Mouse (Mus musculus): Measurements from ENCODE around the gene Ubr4. TPM values are rescaled to one million over a fixed set of nuclear protein-coding genes. Genes with fewer than 3 reads are reported as not detected.
A peak's percentile ranks its signal among the peaks of the same experiment; 100 is the strongest.

Ubr4 gene
- polyA plus RNA-seq, 1 experiment, result 163 TPM

DNA sequence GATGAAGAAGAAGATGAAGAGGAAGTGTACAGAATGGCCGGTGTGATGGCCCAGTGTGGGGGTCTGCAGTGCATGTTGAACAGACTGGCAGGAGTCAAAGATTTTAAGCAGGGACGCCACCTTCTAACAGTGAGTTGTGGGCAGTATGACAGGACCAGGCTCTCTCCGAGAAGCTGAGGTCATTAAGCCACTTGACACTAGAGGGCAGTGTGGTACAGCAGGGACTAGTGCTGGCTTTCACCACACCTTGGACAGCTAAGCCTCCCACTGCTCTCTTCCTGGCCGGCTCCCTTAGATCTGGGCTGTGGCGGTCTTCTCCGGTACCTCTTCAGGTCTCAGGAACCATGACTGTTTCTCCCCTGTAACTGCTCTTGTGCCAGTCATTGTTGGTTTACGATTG lies 117.8 kb downstream of the Ubr4 start:
- WGBS, result 40% methylated on average over 7 of the region's 7 CpGs
- Histone ChIP-seq H3K4me3 (replicated peaks; ENCODE audit: extremely low read depth, low read depth, low read length) (no peak overlapping the region), H3K4me1 (ENCODE audit: control insufficient read depth, insufficient read depth, low read length) (no peaks in the 10 kb centered on the region)
- TF ChIP-seq POLR2A (IDR thresholded peaks at IDR 0.05; ENCODE audit: borderline replicate concordance, extremely low read depth, low read depth, low read length), result no peak
- peak; percentile 99 for TF ChIP-seq CTCF (IDR thresholded peaks at IDR 0.05; ENCODE audit: insufficient read depth, low read length)
- peak; percentile 70 for DNase-seq

- DNase-seq, result no peak
- 85% methylated on average over 16 of the region's 16 CpGs for WGBS
- no peak overlapping the region for H3K4me3 ChIP-seq (replicated peaks; ENCODE audit: extremely low read depth, low read depth, low read length)
- TF ChIP-seq CTCF (IDR thresholded peaks at IDR 0.05; ENCODE audit: insufficient read depth, low read length), result no peak
- TF ChIP-seq POLR2A (IDR thresholded peaks at IDR 0.05; ENCODE audit: borderline replicate concordance, extremely low read depth, low read depth, low read length), result no peak
- H3K4me1 ChIP-seq (ENCODE audit: control insufficient read depth, insufficient read depth, low read length), result no peaks in the 10 kb centered on the region
Measured at GRCm38 (mm10) chr4:139476663-139477625, 124.5 kb downstream of the Ubr4 start.

- H3K4me3 ChIP-seq (replicated peaks; ENCODE audit: extremely low read depth, low read depth, low read length), result no peak overlapping the region
- TF ChIP-seq POLR2A (IDR thresholded peaks at IDR 0.05; ENCODE audit: borderline replicate concordance, extremely low read depth, low read depth, low read length) (no peak), CTCF (IDR thresholded peaks at IDR 0.05; ENCODE audit: insufficient read depth, low read length) (no peak)
- DNase-seq, result no peak
- WGBS, result 94% methylated on average over 2 of the region's 2 CpGs
- H3K4me1 ChIP-seq (ENCODE audit: control insufficient read depth, insufficient read depth, low read length), result no peaks in the 10 kb centered on the region
Measured at GRCm38 (mm10) chr4:139477983-139478382, 125.6 kb downstream of the Ubr4 start.

DNA sequence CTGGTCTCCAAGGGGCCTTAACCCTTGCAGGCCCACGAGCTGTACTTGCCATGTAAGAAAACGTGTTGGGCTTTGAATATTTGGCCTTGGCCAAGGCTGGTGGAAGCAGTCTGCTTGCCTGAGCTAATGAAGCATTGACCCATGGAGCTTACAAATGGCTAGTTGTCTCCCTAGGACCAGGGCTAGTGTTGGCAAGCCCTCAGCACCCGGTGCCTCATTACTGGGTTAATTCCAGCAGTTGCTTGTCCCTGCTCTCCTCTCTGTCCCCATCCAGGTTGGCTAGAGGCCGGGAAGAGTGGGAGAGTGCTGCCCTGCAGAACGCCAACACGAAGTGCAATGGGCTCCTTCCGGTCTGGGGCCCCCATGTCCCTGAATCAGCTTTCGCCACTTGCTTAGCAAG lies 126.8 kb downstream of the Ubr4 start:
- 87% methylated on average over 8 of the region's 8 CpGs for WGBS
- TF ChIP-seq POLR2A (IDR thresholded peaks at IDR 0.05; ENCODE audit: borderline replicate concordance, extremely low read depth, low read depth, low read length) (no peak), CTCF (IDR thresholded peaks at IDR 0.05; ENCODE audit: insufficient read depth, low read length) (no peak)
- H3K4me1 ChIP-seq (ENCODE audit: control insufficient read depth, insufficient read depth, low read length), result no peaks in the 10 kb centered on the region
- H3K4me3 ChIP-seq (replicated peaks; ENCODE audit: extremely low read depth, low read depth, low read length), result no peak overlapping the region
- DNase-seq, result no peak

DNA sequence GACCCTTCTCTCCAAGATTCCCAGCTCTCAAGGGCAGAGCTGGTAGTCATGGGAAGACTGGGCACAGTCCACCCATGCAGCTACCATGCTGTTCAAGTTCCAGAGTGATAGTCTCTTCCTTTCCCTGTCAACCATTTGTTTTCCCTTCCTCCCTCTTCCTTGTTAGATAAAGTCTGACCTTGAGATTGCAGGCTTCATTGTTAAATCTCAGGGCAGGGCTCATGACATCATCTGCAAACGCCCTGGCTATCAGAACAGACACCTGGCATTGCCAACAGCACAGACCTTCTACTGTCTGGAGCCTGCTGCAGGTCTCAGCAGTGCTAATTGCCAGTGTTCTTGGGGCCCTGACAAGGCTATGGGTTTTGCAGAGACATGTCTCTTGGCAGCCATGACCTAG lies 129.0 kb downstream of the Ubr4 start:
- TF ChIP-seq POLR2A (IDR thresholded peaks at IDR 0.05; ENCODE audit: borderline replicate concordance, extremely low read depth, low read depth, low read length) (no peak), CTCF (IDR thresholded peaks at IDR 0.05; ENCODE audit: insufficient read depth, low read length) (no peak)
- DNase-seq, result no peak
- no peak overlapping the region for H3K4me3 ChIP-seq (replicated peaks; ENCODE audit: extremely low read depth, low read depth, low read length)
- WGBS, result 60% methylated on average over 1 of the region's 1 CpGs
- no peaks in the 10 kb centered on the region for H3K4me1 ChIP-seq (ENCODE audit: control insufficient read depth, insufficient read depth, low read length)

GRCm38 (mm10) chr4:139483461-139484105 lies 131.2 kb downstream of the Ubr4 start:
- no peak for DNase-seq
- H3K4me1 ChIP-seq (ENCODE audit: control insufficient read depth, insufficient read depth, low read length), result no peaks in the 10 kb centered on the region
- H3K4me3 ChIP-seq (replicated peaks; ENCODE audit: extremely low read depth, low read depth, low read length), result no peak overlapping the region
- TF ChIP-seq CTCF (IDR thresholded peaks at IDR 0.05; ENCODE audit: insufficient read depth, low read length), result no peak
- no peak for TF ChIP-seq POLR2A (IDR thresholded peaks at IDR 0.05; ENCODE audit: borderline replicate concordance, extremely low read depth, low read depth, low read length)
- 81% methylated on average over 8 of the region's 8 CpGs for WGBS

DNA sequence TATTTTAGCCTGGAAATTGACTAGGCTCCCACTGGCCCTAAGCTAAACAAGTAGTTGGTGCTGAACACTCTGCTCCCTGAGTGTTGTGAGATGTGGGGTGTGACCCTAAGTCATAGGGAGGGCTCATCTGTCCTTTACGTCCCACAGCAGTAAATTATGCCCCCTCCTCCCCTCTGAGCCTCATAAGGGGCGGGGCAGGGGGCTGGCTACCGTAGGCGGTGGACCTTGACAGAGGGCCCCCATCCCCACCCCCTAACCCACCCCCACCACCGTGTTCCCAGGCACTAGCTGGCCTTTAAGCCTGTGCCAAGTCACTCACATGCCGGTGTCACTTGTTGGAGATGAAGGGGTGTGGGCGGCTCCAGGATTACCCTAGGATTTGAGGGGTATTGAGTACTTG lies 132.1 kb downstream of the Ubr4 start:
- WGBS, result 79% methylated on average over 7 of the region's 7 CpGs
- no peak for TF ChIP-seq POLR2A (IDR thresholded peaks at IDR 0.05; ENCODE audit: borderline replicate concordance, extremely low read depth, low read depth, low read length)
- no peak for TF ChIP-seq CTCF (IDR thresholded peaks at IDR 0.05; ENCODE audit: insufficient read depth, low read length)
- no peaks in the 10 kb centered on the region for H3K4me1 ChIP-seq (ENCODE audit: control insufficient read depth, insufficient read depth, low read length)
- no peak for DNase-seq
- H3K4me3 ChIP-seq (replicated peaks; ENCODE audit: extremely low read depth, low read depth, low read length), result no peak overlapping the region

GRCm38 (mm10) chr4:139487085-139487484 lies 134.7 kb downstream of the Ubr4 start:
- no peak for DNase-seq
- 75% methylated on average over 10 of the region's 10 CpGs for WGBS
- TF ChIP-seq POLR2A (IDR thresholded peaks at IDR 0.05; ENCODE audit: borderline replicate concordance, extremely low read depth, low read depth, low read length), result no peak
- H3K4me3 ChIP-seq (replicated peaks; ENCODE audit: extremely low read depth, low read depth, low read length), result no peak overlapping the region
- H3K4me1 ChIP-seq (ENCODE audit: control insufficient read depth, insufficient read depth, low read length), result no peaks in the 10 kb centered on the region

GRCm38 (mm10) chr4:139488325-139488724 lies 135.9 kb downstream of the Ubr4 start:
- Histone ChIP-seq H3K4me1 (ENCODE audit: control insufficient read depth, insufficient read depth, low read length) (no peaks in the 10 kb centered on the region), H3K4me3 (replicated peaks; ENCODE audit: extremely low read depth, low read depth, low read length) (no peak overlapping the region)
- TF ChIP-seq CTCF (IDR thresholded peaks at IDR 0.05; ENCODE audit: insufficient read depth, low read length) (no peak), POLR2A (IDR thresholded peaks at IDR 0.05; ENCODE audit: borderline replicate concordance, extremely low read depth, low read depth, low read length) (no peak)
- no peak for DNase-seq
- 93% methylated on average over 5 of the region's 5 CpGs for WGBS
